In genomic region chr15:100494647-100495046, GRCm38 (mm10) we compare ENCODE assay signal across 8 mouse cellular contexts. TPM values are rescaled to one million over a fixed set of nuclear protein-coding genes. Genes with fewer than 3 reads are reported as not detected.
A peak's percentile ranks its signal among the peaks of the same experiment; 100 is the strongest.
DNase-seq lines count a peak whose midpoint lies in the region; ATAC-seq and TF ChIP-seq lines count a peak whose summit lies in the region.

No protein-coding gene starts in this region.

- WGBS in forebrain, embryonic 10.5 days = under 1% methylated on average over 29 of the region's 29 CpGs
- under 1% methylated on average over 28 of the region's 29 CpGs for WGBS in midbrain, embryonic 11.5 days

- peak overlapping the region; percentile 97 for H3K27ac ChIP-seq in left cerebral cortex, adult 2 months
- H3K27ac ChIP-seq in forebrain, embryonic 10.5 days = peak overlapping the region; percentile 97
- H3K27ac ChIP-seq in midbrain, embryonic 11.5 days (ENCODE audit: low read depth, low read length) = peak overlapping the region; percentile 91

- ATAC-seq in midbrain, embryonic 11.5 days (ENCODE audit: low FRiP score) = peak; percentile 91
- ATAC-seq in CD4-positive, CD25-positive, alpha-beta regulatory T cell, adult 4 months = no peak

- no peaks in the 10 kb centered on the region for H3K9me3 ChIP-seq in forebrain, embryonic 10.5 days
- H3K9me3 ChIP-seq in midbrain, embryonic 11.5 days (ENCODE audit: control insufficient read depth, low read length) = no peaks in the 10 kb centered on the region

- H3K4me1 ChIP-seq in forebrain, embryonic 10.5 days = peaks cover 47% of the 10 kb centered on the region
- H3K4me1 ChIP-seq in midbrain, embryonic 11.5 days (ENCODE audit: control insufficient read depth, insufficient read depth, low read length) = peaks cover 27% of the 10 kb centered on the region

- H3K9ac ChIP-seq in midbrain, embryonic 11.5 days (ENCODE audit: low read length) = peak overlapping the region; percentile 95

- H3K4me2 ChIP-seq in midbrain, embryonic 11.5 days = peak overlapping the region; percentile 87

- no peaks in the 10 kb centered on the region for H3K27me3 ChIP-seq in forebrain, embryonic 10.5 days (ENCODE audit: poor library complexity, severe bottlenecking)
- no peaks in the 10 kb centered on the region for H3K27me3 ChIP-seq in midbrain, embryonic 11.5 days (ENCODE audit: control insufficient read depth, insufficient read depth, low read length)

- intact Hi-C loops in left cerebral cortex, adult 2 months (cut with DNase I) = loop anchor here (2.0 to 10.0 kb wide), 2 partner anchors 26 to 120 kb away; partner anchors contain the start of genes Dazap2 and Letmd1

- H3K4me3 ChIP-seq in left cerebral cortex, adult 2 months = peak overlapping the region; percentile 82
- H3K4me3 ChIP-seq in forebrain, embryonic 10.5 days = peak overlapping the region; percentile 88
- H3K4me3 ChIP-seq in midbrain, embryonic 11.5 days (ENCODE audit: low read depth, low read length) = peak overlapping the region; percentile 83

- TF ChIP-seq CTCF in left cerebral cortex, adult 2 months (IDR thresholded peaks at IDR 0.05) = no peak

- peak; percentile 42 to 55 for DNase-seq in left cerebral cortex, adult 2 months (ENCODE audit: extremely low spot score in 1 of 2, low spot score in 2 of 2)
- DNase-seq in left cerebral cortex, adult 11 months (ENCODE audit: low spot score) = no peak
- peak; percentile 22 for DNase-seq in adipocyte (ENCODE audit: low spot score)
- no peak for DNase-seq in forebrain, embryonic 10.5 days (ENCODE audit: extremely low spot score, low spot score)
- DNase-seq in kidney, postnatal 25 days = peak; percentile 26 to 58
- peak; percentile 97 for DNase-seq in midbrain, embryonic 11.5 days (ENCODE audit: low spot score, missing footprints)
- DNase-seq in gastrocnemius, postnatal 10 days = no peak

- peaks cover 7% of the 10 kb centered on the region for H3K36me3 ChIP-seq in forebrain, embryonic 10.5 days (replicated peaks)
- no peaks in the 10 kb centered on the region for H3K36me3 ChIP-seq in midbrain, embryonic 11.5 days (ENCODE audit: control insufficient read depth, insufficient read depth, low read length)

RNA-seq across cellular contexts. Expression of gene Csrnp2, which starts 0.6 kb away (rescaled TPM):
- total RNA-seq in left cerebral cortex, adult 2 months (2021) = 10 to 100 TPM; 35.3 to 36.3 TPM
- 17.0 and 17.2 TPM in 2 replicates for polyA plus RNA-seq in forebrain, embryonic 10.5 days (2016; fragmentation: Nextera tagmentation; extraction: Ambion mirVana)
- 20.4 and 21.4 TPM in 2 replicates for polyA plus RNA-seq in midbrain, embryonic 11.5 days (2014; fragmentation: Nextera tagmentation; extraction: Ambion mirVana)
- total RNA-seq in gastrocnemius, postnatal 10 days (2021) = 1 to 10 TPM; 2.6 to 4.4 TPM
- 1 to 10 TPM; 1.8 to 2.5 TPM for polyA plus RNA-seq in CD4-positive, CD25-positive, alpha-beta regulatory T cell, adult 4 months (2017; shearing (Covaris generic))

RNA-seq across cellular contexts. Expression of gene Letmd1, which starts 25.8 kb away (rescaled TPM):
- total RNA-seq in left cerebral cortex, adult 2 months (2021) = 10 to 100 TPM; 59.6 to 62.1 TPM
- 39.5 and 41.3 TPM in 2 replicates for polyA plus RNA-seq in forebrain, embryonic 10.5 days (2016; fragmentation: Nextera tagmentation; extraction: Ambion mirVana)
- polyA plus RNA-seq in midbrain, embryonic 11.5 days (2014; fragmentation: Nextera tagmentation; extraction: Ambion mirVana) = 41.0 and 42.5 TPM in 2 replicates
- 10 to 100 TPM; 11.1 to 15.7 TPM for total RNA-seq in gastrocnemius, postnatal 10 days (2021)
- 10 to 100 TPM; 52.3 to 82.7 TPM for polyA plus RNA-seq in CD4-positive, CD25-positive, alpha-beta regulatory T cell, adult 4 months (2017; shearing (Covaris generic))

RNA-seq across cellular contexts. Expression of gene Tfcp2, which starts 57.2 kb away (rescaled TPM):
- total RNA-seq in left cerebral cortex, adult 2 months (2021) = 10 to 100 TPM; 26.8 to 27.9 TPM
- 31.4 and 33.4 TPM in 2 replicates for polyA plus RNA-seq in forebrain, embryonic 10.5 days (2016; fragmentation: Nextera tagmentation; extraction: Ambion mirVana)
- 27.7 and 29.9 TPM in 2 replicates for polyA plus RNA-seq in midbrain, embryonic 11.5 days (2014; fragmentation: Nextera tagmentation; extraction: Ambion mirVana)
- total RNA-seq in gastrocnemius, postnatal 10 days (2021) = 10 to 100 TPM; 13.1 to 16.1 TPM
- polyA plus RNA-seq in CD4-positive, CD25-positive, alpha-beta regulatory T cell, adult 4 months (2017; shearing (Covaris generic)) = 1 to 10 TPM; 6.0 to 6.8 TPM

Comparison
In these comparisons a context has a peak if more than half of its experiments do, and no peak if none do; other contexts are left out.
1. DNase-seq: peak in left cerebral cortex, adult 2 months (2 of 2), adipocyte (single experiment), kidney, postnatal 25 days (2 of 2) and midbrain, embryonic 11.5 days (single experiment); none in left cerebral cortex, adult 11 months (single experiment), forebrain, embryonic 10.5 days (single experiment) and gastrocnemius, postnatal 10 days (single experiment).
2. Peak in every context shown above with its lines, with median percentiles within 50 percentile points of each other: H3K27ac ChIP-seq and H3K4me3 ChIP-seq.